Mouse (Mus musculus) MEL-GATA-1-ER (cell line): ENCODE results near the gene Auh.

ENCODE experiments used
- DNase-seq: peaks from one replicate; pipeline ENCODE4 v3.0.0-alpha.2; 2012; ENCODE audit warnings: low read depth; ENCODE audit errors: extremely low read depth

The Auh gene

GRCm38 (mm10) chr13:52879918-52880317 lies 49.6 kb downstream of the Auh start:
- no peak for DNase-seq

- DNase-seq = no peak
These were observed 50.2 kb downstream of the Auh start for GRCm38 (mm10) chr13:52879291-52879690.

GRCm38 (mm10) chr13:52878823-52879222 lies 50.7 kb downstream of the Auh start:
- DNase-seq = no peak

GRCm38 (mm10) chr13:52875541-52876325 lies 53.7 kb downstream of the Auh start:
- DNase-seq = no peak

- no peak for DNase-seq
These were observed 54.4 kb downstream of the Auh start for GRCm38 (mm10) chr13:52875089-52875488.

- DNase-seq = no peak
These were observed 55.1 kb downstream of the Auh start for GRCm38 (mm10) chr13:52874338-52874737.

- no peak for DNase-seq
These were observed 55.6 kb downstream of the Auh start for GRCm38 (mm10) chr13:52873923-52874322.

- DNase-seq = no peak
These were observed 63.3 kb downstream of the Auh start for GRCm38 (mm10) chr13:52866005-52866792.

GRCm38 (mm10) chr13:52863436-52863835 lies 66.0 kb downstream of the Auh start:
- no peak for DNase-seq

- DNase-seq = no peak
These were observed 69.3 kb downstream of the Auh start for GRCm38 (mm10) chr13:52860006-52860685.

- DNase-seq = no peak
These were observed 70.2 kb downstream of the Auh start for GRCm38 (mm10) chr13:52859065-52859820.

GRCm38 (mm10) chr13:52858373-52858772 lies 71.1 kb downstream of the Auh start:
- DNase-seq = no peak

- DNase-seq = no peak
These were observed 71.7 kb downstream of the Auh start for GRCm38 (mm10) chr13:52857781-52858180.

GRCm38 (mm10) chr13:52853536-52853935 lies 75.9 kb downstream of the Auh start:
- DNase-seq = no peak

- no peak for DNase-seq
These were observed 77.6 kb downstream of the Auh start for GRCm38 (mm10) chr13:52851886-52852285.

- no peak for DNase-seq
These were observed 79.3 kb downstream of the Auh start for GRCm38 (mm10) chr13:52850024-52850723.

GRCm38 (mm10) chr13:52849394-52849801 lies 80.1 kb downstream of the Auh start:
- no peak for DNase-seq

- DNase-seq = no peak
These were observed 82.0 kb downstream of the Auh start for GRCm38 (mm10) chr13:52847481-52847880.

- DNase-seq = no peak
These were observed 82.4 kb downstream of the Auh start for GRCm38 (mm10) chr13:52847071-52847470.

GRCm38 (mm10) chr13:52845618-52846017 lies 83.9 kb downstream of the Auh start:
- DNase-seq = no peak
